Mouse (Mus musculus) layer of hippocampus, adult 2 months (tissue): Measurements from ENCODE around the gene Kcnj12. TPM values are rescaled to one million over a fixed set of nuclear protein-coding genes. Genes with fewer than 3 reads are reported as not detected.

Experiments
- DNase-seq, 2 experiments: peaks; one replicate each; pipeline ENCODE4 v3.0.0; 2022; ENCODE audit warnings: low spot score in 2 of 2
- H3K27ac ChIP-seq: fragments of 200-600 bp; 2 replicates; pipeline ENCODE4 v1.8.1; 2022
- H3K4me3 ChIP-seq: fragments of 200-600 bp; 2 replicates; pipeline ENCODE4 v1.8.1; 2022; ENCODE audit warnings: mild to moderate bottlenecking
- CTCF ChIP-seq: fragments of 200-600 bp; conservative IDR thresholded peaks from 2 replicates; pipeline ENCODE4 v1.8.1; 2022; ENCODE audit warnings: antibody characterized with exemption, mild to moderate bottlenecking, moderate library complexity
- total RNA-seq, 2 experiments: library from RNA; stranded (reverse); gene quantifications; 2 replicates each; pipeline ENCODE4 v1.2.3; 2021

The Kcnj12 gene
- total RNA-seq, 2 experiments from 2014 or later = 5.2 to 7.4 TPM

DNA sequence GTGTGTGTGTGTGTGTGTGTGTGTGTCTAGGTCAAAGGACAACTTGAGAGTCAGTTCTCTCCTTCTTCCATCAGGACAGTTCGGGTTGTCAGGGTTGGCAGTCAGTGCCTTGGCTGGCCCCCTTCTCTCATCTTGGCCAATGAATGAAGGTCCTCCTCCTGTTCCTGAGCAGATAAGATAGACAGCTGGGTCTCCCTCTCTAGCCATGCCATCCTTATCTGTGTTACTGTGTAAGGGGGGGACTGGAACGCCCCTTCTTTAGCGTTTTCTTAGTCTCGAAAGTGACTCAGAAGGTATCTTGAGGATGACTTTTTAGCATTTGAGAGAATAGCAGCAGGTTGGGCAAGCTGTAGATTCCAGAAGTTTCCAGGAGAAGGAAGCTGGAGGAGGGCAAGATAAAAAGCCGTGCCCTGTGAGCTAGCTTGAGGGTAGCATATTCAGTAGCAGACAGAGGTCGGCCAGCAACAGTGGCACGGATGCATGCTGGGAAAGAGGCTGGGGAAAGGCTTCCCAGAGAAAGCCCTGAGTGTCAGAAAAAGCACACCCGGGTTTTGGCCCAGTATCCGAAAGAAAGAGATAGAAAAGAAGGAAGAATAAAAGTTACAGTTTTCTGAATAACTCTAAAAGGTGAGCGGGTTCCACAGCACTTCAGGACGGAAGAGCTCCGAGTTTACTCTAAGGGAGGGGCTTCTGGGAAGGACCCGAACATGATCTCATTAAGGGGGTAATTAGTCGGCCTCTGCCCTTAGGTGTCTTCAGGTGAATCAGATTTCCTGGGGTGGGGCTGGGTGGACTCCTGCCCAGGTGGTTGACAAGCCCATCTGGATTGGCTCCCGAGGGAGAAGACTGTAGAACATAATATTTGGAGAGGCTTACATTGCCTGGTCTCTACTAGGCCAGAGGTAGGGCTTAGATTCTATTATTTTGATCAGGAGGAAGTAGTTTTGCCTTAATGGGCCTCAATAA, 53.3 kb downstream of the Kcnj12 start:
- TF ChIP-seq CTCF = no peak
- H3K27ac ChIP-seq = no peak overlapping the region
- no peak for DNase-seq
- H3K4me3 ChIP-seq = no peak overlapping the region

DNA sequence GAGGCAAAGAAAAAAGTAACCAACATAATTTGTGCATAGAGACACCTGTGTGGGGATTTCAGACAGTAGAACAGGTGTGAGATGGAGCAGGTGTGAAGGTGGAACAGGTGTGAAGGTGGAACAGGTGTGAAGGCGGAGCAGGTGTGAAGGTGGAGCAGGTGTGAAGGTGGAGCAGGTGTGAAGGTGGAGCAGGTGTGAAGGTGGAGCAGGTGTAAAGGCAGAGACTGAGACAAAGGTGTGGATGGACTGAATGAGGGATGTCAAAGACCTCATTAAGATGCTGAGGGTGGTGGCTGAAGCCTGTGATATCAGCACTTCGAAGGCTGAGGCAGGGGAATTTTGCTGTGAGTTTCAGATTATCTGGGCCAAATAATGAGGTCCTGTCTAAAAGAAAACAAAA, 59.3 kb downstream of the Kcnj12 start:
- Histone ChIP-seq H3K4me3 (no peak overlapping the region), H3K27ac (no peak overlapping the region)
- TF ChIP-seq CTCF = no peak
- DNase-seq = no peak

DNA sequence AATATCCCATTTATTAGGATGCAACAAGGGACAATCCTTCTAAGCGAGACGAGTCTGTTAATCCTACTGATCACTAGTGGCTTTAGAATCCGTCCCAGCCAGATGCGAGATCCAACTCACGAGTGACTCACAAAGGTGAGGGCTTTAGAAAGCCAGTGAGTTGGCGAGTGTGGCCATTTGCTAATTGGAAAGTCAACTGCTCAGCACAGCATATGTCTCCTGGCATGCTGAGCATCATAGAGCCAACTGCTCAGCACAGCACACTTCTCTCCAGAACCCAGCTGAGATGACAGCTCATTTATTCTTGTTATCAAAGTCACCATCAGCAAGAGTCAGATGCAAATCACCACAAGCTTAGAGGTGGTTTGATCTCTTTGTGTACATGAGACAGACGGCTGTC, 67.8 kb downstream of the Kcnj12 start:
- Histone ChIP-seq H3K4me3 (no peak overlapping the region), H3K27ac (no peak overlapping the region)
- TF ChIP-seq CTCF = no peak
- no peak for DNase-seq

- Histone ChIP-seq H3K4me3 (no peak overlapping the region), H3K27ac (no peak overlapping the region)
- TF ChIP-seq CTCF = no peak
- no peak for DNase-seq
These were observed 68.8 kb downstream of the Kcnj12 start for GRCm38 (mm10) chr11:61091192-61091591.

GRCm38 (mm10) chr11:61091642-61092262, 69.4 kb downstream of the Kcnj12 start:
- H3K27ac ChIP-seq = no peak overlapping the region
- TF ChIP-seq CTCF = peak; percentile 96
- H3K4me3 ChIP-seq = no peak overlapping the region
- DNase-seq = peak; percentile 59 to 84

DNA sequence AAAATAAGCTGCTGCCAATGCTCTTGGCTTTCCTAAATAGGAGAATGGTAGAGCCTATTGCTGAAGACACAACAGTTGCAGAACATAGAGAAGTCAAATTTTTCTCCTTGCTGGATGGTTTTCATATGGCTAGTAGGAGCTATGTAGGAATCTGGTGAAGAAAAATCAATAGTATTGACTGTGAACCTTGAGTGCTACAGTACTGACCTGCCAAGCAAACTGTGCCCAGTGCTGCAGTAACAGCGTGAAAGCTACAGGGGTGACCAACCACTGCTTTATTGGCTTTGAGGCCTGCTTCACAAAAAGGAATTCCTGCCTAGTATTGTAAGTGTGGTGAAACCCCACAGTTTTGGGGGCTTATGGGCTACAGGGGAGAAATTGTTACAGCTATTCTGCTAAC, 75.7 kb downstream of the Kcnj12 start:
- Histone ChIP-seq H3K4me3 (no peak overlapping the region), H3K27ac (no peak overlapping the region)
- DNase-seq = no peak
- no peak for TF ChIP-seq CTCF

DNA sequence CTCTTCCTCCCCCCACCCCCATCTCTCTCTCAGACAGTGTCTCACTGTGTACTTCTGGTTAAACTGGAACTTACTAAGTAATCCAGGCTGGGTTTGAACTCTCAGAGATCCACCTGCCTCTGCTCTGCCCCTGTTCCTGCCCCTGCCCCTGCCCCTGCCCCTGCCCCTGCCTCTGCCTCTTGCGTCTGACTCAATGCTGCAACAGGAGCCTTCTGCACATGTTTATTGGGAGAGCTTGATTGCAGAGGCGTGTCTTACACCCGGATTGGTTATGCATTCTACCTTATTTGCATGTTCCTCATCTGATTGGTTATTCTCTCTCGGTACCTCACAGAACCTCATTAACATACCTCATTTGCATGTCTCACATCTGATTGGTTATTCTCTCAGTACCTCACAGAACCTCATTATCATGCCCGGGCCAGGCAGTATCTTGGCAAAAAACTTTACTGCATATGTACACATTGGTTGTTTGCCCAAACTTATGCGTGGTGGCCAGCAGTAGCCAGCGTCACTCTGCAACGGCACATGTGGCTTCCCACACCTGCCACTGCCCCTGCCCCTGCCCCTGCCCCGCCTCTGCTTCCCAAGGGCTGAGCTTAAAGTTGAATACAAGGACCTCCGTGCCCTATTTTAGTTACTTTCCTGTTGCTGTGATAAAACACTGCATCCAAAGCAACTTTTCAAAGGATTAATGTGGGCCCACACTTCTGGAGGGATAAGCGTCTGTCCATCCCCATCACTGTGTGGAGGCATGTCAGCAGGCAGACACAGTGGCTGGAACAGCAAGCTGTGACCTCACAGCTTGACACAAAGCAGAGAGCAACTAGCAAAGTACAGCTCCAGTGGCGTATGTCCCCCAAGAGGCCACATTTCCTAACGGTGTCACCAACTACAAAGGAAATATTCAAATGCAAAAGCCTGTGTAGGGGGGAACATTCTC, 80.3 kb downstream of the Kcnj12 start:
- no peak for TF ChIP-seq CTCF
- DNase-seq = no peak
- Histone ChIP-seq H3K27ac (no peak overlapping the region), H3K4me3 (no peak overlapping the region)

DNA sequence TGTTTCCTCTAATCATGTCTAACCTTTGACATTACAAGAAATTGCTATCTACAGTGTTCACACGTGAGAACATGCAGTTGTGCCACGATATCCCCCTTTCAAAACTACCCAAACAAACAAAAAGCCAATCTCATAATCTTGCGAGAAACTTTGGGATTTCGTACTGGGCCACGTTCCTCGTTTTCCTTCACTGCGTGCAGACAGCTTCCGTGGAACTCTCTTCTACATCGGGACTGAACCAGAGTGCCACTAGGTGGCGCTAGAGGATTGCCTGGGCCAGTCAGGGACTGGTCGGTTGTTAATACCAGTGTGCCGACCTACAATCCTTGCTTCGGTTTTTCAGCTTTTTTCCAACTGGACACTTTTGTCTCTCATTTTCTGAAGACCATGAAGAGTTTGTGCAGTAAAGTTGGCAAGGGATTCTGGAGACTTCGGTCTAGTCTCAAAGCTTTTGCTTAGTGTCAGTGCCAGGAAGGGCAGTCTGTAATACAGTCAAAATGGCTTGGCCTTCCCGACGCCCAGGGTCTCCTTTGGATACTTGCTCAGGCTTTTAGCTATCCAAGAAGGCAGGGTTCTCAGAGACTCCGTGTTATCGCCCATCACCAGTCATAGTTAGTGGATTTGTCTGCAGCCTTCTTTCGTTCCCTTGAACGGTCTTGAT, 82.0 kb downstream of the Kcnj12 start:
- no peak overlapping the region for H3K27ac ChIP-seq
- H3K4me3 ChIP-seq = no peak overlapping the region
- TF ChIP-seq CTCF = peak; percentile 99
- DNase-seq = peak; percentile 80 to 92

DNA sequence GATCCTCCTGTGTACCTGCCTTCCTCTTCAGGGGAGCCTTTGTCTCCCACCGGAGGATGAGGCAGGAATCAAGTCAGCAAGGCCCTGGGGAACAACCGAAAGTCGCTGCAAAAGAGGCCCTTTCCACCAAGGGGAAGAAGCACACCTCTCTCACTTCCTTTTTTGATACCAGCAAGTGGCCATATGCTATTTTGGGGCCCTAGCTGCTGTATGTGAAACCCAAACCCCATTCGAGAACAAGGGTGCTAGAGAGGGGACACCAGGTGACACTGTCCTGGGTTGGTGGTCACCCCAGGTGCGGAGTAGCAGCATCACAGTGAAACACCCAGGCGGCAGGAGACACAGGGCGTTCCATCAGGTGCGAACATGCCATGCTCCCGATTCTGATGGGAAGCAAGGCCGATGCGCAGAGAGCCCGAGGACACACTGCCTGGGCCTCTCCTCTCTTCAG, 86.6 kb downstream of the Kcnj12 start:
- Histone ChIP-seq H3K27ac (no peak overlapping the region), H3K4me3 (no peak overlapping the region)
- TF ChIP-seq CTCF = no peak
- DNase-seq = no peak

GRCm38 (mm10) chr11:61109707-61110106, 87.3 kb downstream of the Kcnj12 start:
- no peak for DNase-seq
- Histone ChIP-seq H3K4me3 (no peak overlapping the region), H3K27ac (no peak overlapping the region)
- no peak for TF ChIP-seq CTCF

DNA sequence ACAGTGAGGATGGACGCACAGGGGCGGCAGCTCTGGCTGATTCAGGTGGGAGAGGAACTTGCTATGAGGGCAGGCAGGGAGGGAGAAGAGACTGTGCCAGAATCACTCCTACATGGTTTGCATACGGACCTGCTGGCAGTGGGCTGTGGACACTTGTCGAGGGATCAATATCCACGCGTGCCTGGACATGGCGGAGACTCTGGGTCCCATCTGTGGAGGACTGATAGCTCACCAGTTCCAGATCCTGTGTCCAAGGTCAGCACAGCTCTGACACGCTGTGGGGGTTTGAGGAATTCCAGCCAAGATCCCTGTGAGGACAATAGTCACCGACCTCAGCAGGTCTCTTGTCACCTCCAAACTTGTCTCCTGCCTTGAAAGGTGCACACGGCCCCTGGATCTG, 87.7 kb downstream of the Kcnj12 start:
- Histone ChIP-seq H3K4me3 (no peak overlapping the region), H3K27ac (no peak overlapping the region)
- no peak for DNase-seq
- no peak for TF ChIP-seq CTCF

GRCm38 (mm10) chr11:61110928-61111327, 88.6 kb downstream of the Kcnj12 start:
- no peak overlapping the region for H3K27ac ChIP-seq
- TF ChIP-seq CTCF = no peak
- DNase-seq = no peak

More at GRCm38 (mm10) chr11:61110928-61111327, 88.6 kb downstream of the Kcnj12 start:
- no peak overlapping the region for H3K4me3 ChIP-seq
